Mouse (Mus musculus): ENCODE data around the gene Dcun1d1. TPM values are rescaled to one million over a fixed set of nuclear protein-coding genes. Genes with fewer than 3 reads are reported as not detected.

Dcun1d1 gene
- polyA plus RNA-seq, 1 experiment = 2.5 TPM

DNA sequence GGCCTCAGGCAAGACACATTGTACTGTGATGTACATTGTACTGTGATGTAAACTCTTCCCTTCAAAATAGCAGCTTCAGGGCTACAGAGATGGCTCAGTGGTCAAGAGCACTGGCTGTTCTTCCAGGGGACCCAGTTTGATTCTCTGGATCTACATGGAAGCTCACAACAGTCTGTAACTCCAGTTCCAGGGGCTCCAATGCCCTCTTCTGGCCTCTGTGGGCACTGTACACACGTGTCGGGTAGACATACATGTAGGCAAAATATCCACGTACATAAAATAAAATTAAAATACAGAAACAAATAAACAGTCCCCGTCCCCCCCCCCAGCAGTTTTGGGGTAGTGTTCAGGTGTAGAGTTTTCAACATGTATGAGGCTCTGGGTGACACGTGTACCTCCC lies 25.7 kb upstream of the Dcun1d1 start:
- Histone ChIP-seq H3K36me3 (replicated peaks; ENCODE audit: low read length) (peaks cover 71% of the 10 kb centered on the region), H3K9me3 (no peaks in the 10 kb centered on the region), H3K4me3 (replicated peaks) (no peak overlapping the region), H3K4me1 (peaks cover 33% of the 10 kb centered on the region), H3K27me3 (replicated peaks) (no peaks in the 10 kb centered on the region)
- TF ChIP-seq FLI1 (IDR thresholded peaks at IDR 0.05; ENCODE audit: low read length) = no peak
- no peak for TF ChIP-seq GATA1 (IDR thresholded peaks at IDR 0.05; ENCODE audit: borderline replicate concordance, low read length)

DNA sequence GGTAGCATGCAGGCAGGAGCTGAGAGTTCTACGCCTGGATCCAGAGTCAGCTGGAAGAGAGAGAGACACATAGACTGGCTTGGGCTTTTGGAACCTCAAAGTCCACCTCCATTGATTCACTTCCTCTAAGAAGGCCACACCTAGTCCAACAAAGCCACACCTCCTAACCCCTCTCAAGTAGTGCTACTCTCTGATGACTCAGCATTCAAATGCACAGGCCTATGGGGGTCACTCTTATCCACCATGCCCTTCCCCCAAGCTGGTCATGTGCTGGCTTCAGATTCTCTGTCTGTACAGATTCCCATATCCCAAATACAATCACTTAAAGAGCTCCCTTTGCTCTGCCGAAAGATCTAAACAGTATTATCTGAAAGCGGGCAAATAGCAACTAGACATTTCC lies 20.0 kb upstream of the Dcun1d1 start:
- TF ChIP-seq GATA1 (IDR thresholded peaks at IDR 0.05; ENCODE audit: borderline replicate concordance, low read length) (no peak), FLI1 (IDR thresholded peaks at IDR 0.05; ENCODE audit: low read length) (no peak)
- Histone ChIP-seq H3K4me1 (peaks cover 4% of the 10 kb centered on the region; the same call in 1 of the 2 replicates), H3K36me3 (replicated peaks; ENCODE audit: low read length) (peaks cover 79% of the 10 kb centered on the region), H3K9me3 (peaks cover 17% of the 10 kb centered on the region), H3K27me3 (replicated peaks) (no peaks in the 10 kb centered on the region), H3K4me3 (replicated peaks) (no peak overlapping the region)

- H3K36me3 ChIP-seq (replicated peaks; ENCODE audit: low read length) = peaks cover 72% of the 10 kb centered on the region
- H3K9me3 ChIP-seq = peaks cover 20% of the 10 kb centered on the region
- TF ChIP-seq FLI1 (IDR thresholded peaks at IDR 0.05; ENCODE audit: low read length) (no peak), GATA1 (IDR thresholded peaks at IDR 0.05; ENCODE audit: borderline replicate concordance, low read length) (no peak)
- no peaks in the 10 kb centered on the region for H3K27me3 ChIP-seq (replicated peaks)
- H3K4me3 ChIP-seq (replicated peaks) = no peak overlapping the region
- peaks cover 4% of the 10 kb centered on the region; the same call in 1 of the 2 replicates for H3K4me1 ChIP-seq
Measured at GRCm38 (mm10) chr3:35954901-35955575, 17.8 kb upstream of the Dcun1d1 start.

DNA sequence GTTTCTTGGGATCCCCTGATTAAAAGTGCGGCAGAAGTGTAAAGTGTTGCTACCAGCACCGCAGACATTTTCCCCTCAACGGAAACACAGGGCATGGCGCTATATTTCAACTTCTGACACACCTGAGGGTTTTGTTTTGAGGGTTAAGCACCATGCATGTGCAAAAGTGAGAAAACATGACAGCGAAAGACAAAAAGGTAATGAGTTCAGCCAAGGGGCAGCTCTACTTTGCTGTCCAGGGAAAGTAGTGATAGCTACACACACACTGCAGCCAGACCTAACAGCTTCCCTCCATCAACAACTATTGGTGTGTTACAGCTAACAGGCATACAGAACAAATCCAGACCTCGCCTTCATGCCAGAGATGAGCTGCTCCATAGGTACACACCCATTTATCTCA lies 16.6 kb upstream of the Dcun1d1 start:
- Histone ChIP-seq H3K36me3 (replicated peaks; ENCODE audit: low read length) (peaks cover 62% of the 10 kb centered on the region), H3K9me3 (peaks cover 20% of the 10 kb centered on the region), H3K27me3 (replicated peaks) (no peaks in the 10 kb centered on the region), H3K4me1 (peaks cover 4% of the 10 kb centered on the region; the same call in 1 of the 2 replicates), H3K4me3 (replicated peaks) (no peak overlapping the region)
- TF ChIP-seq FLI1 (IDR thresholded peaks at IDR 0.05; ENCODE audit: low read length) (no peak), GATA1 (IDR thresholded peaks at IDR 0.05; ENCODE audit: borderline replicate concordance, low read length) (no peak)

DNA sequence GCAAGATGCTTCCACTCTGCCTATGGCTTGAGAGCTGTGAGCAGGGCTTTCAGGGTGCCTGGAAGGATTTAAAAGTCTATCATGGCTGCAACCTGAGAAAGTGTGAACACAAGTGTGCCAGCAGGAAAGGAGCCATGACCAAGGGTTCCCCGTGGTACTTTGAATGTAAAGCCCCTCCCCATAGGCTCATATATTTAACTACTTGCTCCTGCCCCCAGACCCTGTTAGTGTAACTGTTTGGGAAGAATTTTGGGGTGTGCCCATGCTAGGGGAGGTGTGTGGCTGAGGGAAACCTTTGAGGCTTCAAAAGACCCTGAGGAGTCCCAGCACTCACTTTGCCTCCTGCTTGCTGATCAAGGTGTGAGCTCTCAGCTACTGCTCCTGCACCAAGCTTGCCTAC lies 15.9 kb upstream of the Dcun1d1 start:
- no peaks in the 10 kb centered on the region for H3K27me3 ChIP-seq (replicated peaks)
- peaks cover 4% of the 10 kb centered on the region; the same call in 1 of the 2 replicates for H3K4me1 ChIP-seq
- no peak for TF ChIP-seq GATA1 (IDR thresholded peaks at IDR 0.05; ENCODE audit: borderline replicate concordance, low read length)
- TF ChIP-seq FLI1 (IDR thresholded peaks at IDR 0.05; ENCODE audit: low read length) = no peak
- H3K4me3 ChIP-seq (replicated peaks) = no peak overlapping the region
- H3K9me3 ChIP-seq = peaks cover 20% of the 10 kb centered on the region
- peaks cover 58% of the 10 kb centered on the region for H3K36me3 ChIP-seq (replicated peaks; ENCODE audit: low read length)

GRCm38 (mm10) chr3:35948197-35948596 lies 11.0 kb upstream of the Dcun1d1 start:
- H3K4me1 ChIP-seq = no peaks in the 10 kb centered on the region; the same call in 1 of the 2 replicates
- H3K9me3 ChIP-seq = peaks cover 4% of the 10 kb centered on the region; the same call in 1 of the 2 replicates
- no peaks in the 10 kb centered on the region for H3K27me3 ChIP-seq (replicated peaks)
- TF ChIP-seq FLI1 (IDR thresholded peaks at IDR 0.05; ENCODE audit: low read length) (no peak), GATA1 (IDR thresholded peaks at IDR 0.05; ENCODE audit: borderline replicate concordance, low read length) (no peak)
- no peak overlapping the region for H3K4me3 ChIP-seq (replicated peaks)
- peaks cover 23% of the 10 kb centered on the region for H3K36me3 ChIP-seq (replicated peaks; ENCODE audit: low read length)

DNA sequence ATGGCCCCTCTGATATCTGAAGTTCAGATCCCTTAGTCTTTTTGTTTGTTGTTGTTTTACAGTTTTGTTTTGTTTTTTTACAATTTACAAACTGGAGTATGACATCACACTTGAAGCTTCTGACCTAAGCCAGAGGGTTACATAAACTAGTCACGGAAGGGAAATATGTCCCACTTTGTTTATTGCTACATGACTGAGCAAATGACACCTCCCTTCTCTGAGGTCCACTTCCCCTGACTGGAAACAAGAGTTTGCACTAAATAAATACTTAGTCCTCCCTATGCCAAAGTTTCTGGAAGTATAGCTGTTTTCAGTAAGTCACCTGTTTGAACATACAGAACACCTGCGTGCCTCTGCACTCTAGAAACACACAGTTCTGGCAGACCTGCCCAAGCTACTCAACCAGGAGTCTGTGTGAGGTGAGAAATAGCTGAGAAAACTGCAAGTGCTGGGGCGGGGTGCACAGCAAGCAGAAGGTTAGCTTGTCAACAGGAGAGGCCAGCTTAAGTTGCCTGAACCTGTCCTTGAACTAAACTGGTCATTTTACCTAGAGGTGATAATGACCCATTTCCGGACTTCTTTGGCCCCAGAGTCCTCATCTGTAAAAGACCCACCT lies 3.4 kb upstream of the Dcun1d1 start:
- Histone ChIP-seq H3K4me1 (peaks cover 51% of the 10 kb centered on the region), H3K4me3 (replicated peaks) (no peak overlapping the region), H3K36me3 (replicated peaks; ENCODE audit: low read length) (peaks cover 58% of the 10 kb centered on the region), H3K9me3 (no peaks in the 10 kb centered on the region), H3K27me3 (replicated peaks) (no peaks in the 10 kb centered on the region)
- TF ChIP-seq GATA1 (IDR thresholded peaks at IDR 0.05; ENCODE audit: borderline replicate concordance, low read length) (no peak), FLI1 (IDR thresholded peaks at IDR 0.05; ENCODE audit: low read length) (no peak)

DNA sequence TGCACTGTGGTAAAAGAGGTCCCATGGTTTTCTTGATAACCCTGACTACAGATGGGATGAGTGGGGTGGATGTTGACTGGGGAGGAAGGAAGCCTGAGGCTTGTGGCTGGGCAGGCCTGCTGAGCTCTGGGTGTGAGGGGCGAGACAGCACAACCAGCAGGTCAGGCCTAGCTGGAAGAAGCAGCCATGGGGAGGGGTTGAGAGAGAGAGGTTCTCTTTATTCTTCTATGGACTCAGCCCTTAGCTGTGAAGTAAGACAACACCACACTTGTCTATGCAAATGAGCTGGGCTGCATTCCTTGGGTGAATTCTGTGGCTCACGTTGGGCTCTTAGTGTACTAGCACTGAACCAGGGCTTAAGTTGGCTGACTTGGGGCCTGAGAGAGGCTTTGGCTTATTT lies 2.8 kb upstream of the Dcun1d1 start:
- peaks cover 57% of the 10 kb centered on the region for H3K4me1 ChIP-seq
- no peaks in the 10 kb centered on the region for H3K9me3 ChIP-seq
- H3K4me3 ChIP-seq (replicated peaks) = peak overlapping the region; percentile 15
- TF ChIP-seq GATA1 (IDR thresholded peaks at IDR 0.05; ENCODE audit: borderline replicate concordance, low read length) = no peak
- TF ChIP-seq FLI1 (IDR thresholded peaks at IDR 0.05; ENCODE audit: low read length) = no peak
- H3K27me3 ChIP-seq (replicated peaks) = no peaks in the 10 kb centered on the region
- peaks cover 64% of the 10 kb centered on the region for H3K36me3 ChIP-seq (replicated peaks; ENCODE audit: low read length)

- Histone ChIP-seq H3K27me3 (replicated peaks) (no peaks in the 10 kb centered on the region), H3K4me3 (replicated peaks) (peak overlapping the region; percentile 98), H3K36me3 (replicated peaks; ENCODE audit: low read length) (peaks cover 39% of the 10 kb centered on the region), H3K9me3 (no peaks in the 10 kb centered on the region), H3K4me1 (peaks cover 62% of the 10 kb centered on the region)
- TF ChIP-seq GATA1 (IDR thresholded peaks at IDR 0.05; ENCODE audit: borderline replicate concordance, low read length) (no peak), FLI1 (IDR thresholded peaks at IDR 0.05; ENCODE audit: low read length) (no peak)
Measured at GRCm38 (mm10) chr3:35933405-35933777, 3.9 kb downstream of the Dcun1d1 start.

GRCm38 (mm10) chr3:35932735-35933404 lies 4.4 kb downstream of the Dcun1d1 start:
- peak overlapping the region; percentile 98 for H3K4me3 ChIP-seq (replicated peaks)
- H3K4me1 ChIP-seq = peaks cover 64% of the 10 kb centered on the region
- H3K27me3 ChIP-seq (replicated peaks) = no peaks in the 10 kb centered on the region
- H3K36me3 ChIP-seq (replicated peaks; ENCODE audit: low read length) = peaks cover 34% of the 10 kb centered on the region
- no peaks in the 10 kb centered on the region for H3K9me3 ChIP-seq
- no peak for TF ChIP-seq FLI1 (IDR thresholded peaks at IDR 0.05; ENCODE audit: low read length)
- no peak for TF ChIP-seq GATA1 (IDR thresholded peaks at IDR 0.05; ENCODE audit: borderline replicate concordance, low read length)

All from megakaryocyte, embryonic 14.5 days (primary cell).